10 mouse cellular contexts compared by ENCODE assay signal in the genomic region with DNA sequence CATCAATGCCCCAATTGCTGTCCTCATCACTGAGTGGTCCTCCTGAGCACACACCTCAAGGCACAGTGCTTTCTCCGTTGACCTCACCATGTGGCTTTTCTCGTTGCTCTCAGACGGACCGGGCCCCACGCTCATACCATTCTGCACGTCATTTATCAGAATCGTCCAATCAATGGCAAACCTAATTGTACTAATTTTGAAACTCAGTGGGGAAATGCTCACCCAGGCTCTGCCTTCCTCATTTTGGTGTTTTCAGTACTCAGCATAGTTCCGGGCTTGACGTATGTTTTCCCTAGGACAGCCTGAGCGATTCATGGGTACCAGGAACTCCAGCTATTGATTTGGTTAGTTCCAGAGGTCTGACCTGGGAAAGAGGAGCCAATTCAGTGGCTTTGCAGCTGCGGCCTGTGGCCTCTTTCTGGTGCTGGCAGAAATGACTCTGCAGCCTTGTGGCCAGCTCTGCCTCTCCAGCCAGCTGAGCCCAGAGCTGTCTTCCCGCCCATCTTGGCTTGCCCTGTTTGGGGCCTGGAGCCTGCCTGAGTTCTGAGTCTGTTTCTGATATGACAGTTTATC. TPM values are rescaled to one million over a fixed set of nuclear protein-coding genes. Genes with fewer than 3 reads are reported as not detected.
DNase-seq lines count a peak whose midpoint lies in the region; ATAC-seq lines count a peak whose summit lies in the region.
"Had no signal": no experiment of that assay in that cellular context is flagged by ENCODE, and none has a peak within 500 bp of the region (broad histone marks: within the 10 kb centered on the region; RNA-seq: fewer than 3 reads in every experiment).

No protein-coding gene starts in this region.

- 82% methylated on average over 12 of the region's 12 CpGs for WGBS in heart, embryonic 12.5 days
- WGBS in forebrain, embryonic 13.5 days = 93% methylated on average over 12 of the region's 12 CpGs

- ATAC-seq in heart, embryonic 12.5 days (ENCODE audit: insufficient number of reproducible peaks, low FRiP score) = no peak
- ATAC-seq in forebrain, embryonic 13.5 days = no peak

- H3K9me3 ChIP-seq in heart, embryonic 12.5 days (replicated peaks) = no peaks in the 10 kb centered on the region
- H3K9me3 ChIP-seq in forebrain, embryonic 13.5 days (replicated peaks) = no peaks in the 10 kb centered on the region

- DNase-seq in heart, adult 11 months = peak; percentile 96
- peak; percentile 5 to 35 for DNase-seq in urinary bladder, postnatal 36 days (ENCODE audit: low spot score in 2 of 2)
- DNase-seq in urinary bladder, postnatal 10 days (ENCODE audit: low spot score) = no peak
- DNase-seq in heart, postnatal 4 days = peak; percentile 35
- DNase-seq in natural killer cell, adult 2 months (ENCODE audit: low spot score in 2 of 2) = no peak
- DNase-seq in frontal cortex, postnatal 36 days (ENCODE audit: low spot score in 2 of 2) = no peak
- DNase-seq: kidney, postnatal 36 days had no signal

- no peak overlapping the region for H3K4me3 ChIP-seq in heart, embryonic 12.5 days
- H3K4me3 ChIP-seq in forebrain, embryonic 13.5 days = no peak overlapping the region

- no peaks in the 10 kb centered on the region for H3K36me3 ChIP-seq in heart, embryonic 12.5 days
- H3K36me3 ChIP-seq in forebrain, embryonic 13.5 days (ENCODE audit: poor library complexity, severe bottlenecking) = no peaks in the 10 kb centered on the region

- no peak overlapping the region for H3K27ac ChIP-seq in heart, embryonic 12.5 days (ENCODE audit: poor library complexity, severe bottlenecking)
- no peak overlapping the region for H3K27ac ChIP-seq in forebrain, embryonic 13.5 days

- H3K4me2 ChIP-seq in heart, embryonic 12.5 days = no peak overlapping the region
- H3K4me2 ChIP-seq in forebrain, embryonic 13.5 days = no peak overlapping the region

- 0 out of 2 replicates have a peak, but pooled peaks cover 3% of the 10 kb centered on the region for H3K27me3 ChIP-seq in heart, embryonic 12.5 days (replicated peaks)
- no peaks in the 10 kb centered on the region for H3K27me3 ChIP-seq in forebrain, embryonic 13.5 days

- H3K4me1 ChIP-seq in heart, embryonic 12.5 days (replicated peaks) = peaks cover 21% of the 10 kb centered on the region; the same call in 1 of the 2 replicates
- H3K4me1 ChIP-seq in forebrain, embryonic 13.5 days = peaks cover 7% of the 10 kb centered on the region

- no peak overlapping the region for H3K9ac ChIP-seq in heart, embryonic 12.5 days
- no peak overlapping the region for H3K9ac ChIP-seq in forebrain, embryonic 13.5 days

RNA-seq across cellular contexts. Expression of a gene that starts 30.2 kb away (rescaled TPM):
- 0.09 and 0.18 TPM in 2 replicates for polyA plus RNA-seq in heart, embryonic 12.5 days (2016; fragmentation: Nextera tagmentation; extraction: Ambion mirVana)
- total RNA-seq in heart, postnatal 4 days (2021) = under 1 TPM; 0.10 to 0.16 TPM
- polyA plus RNA-seq in forebrain, embryonic 13.5 days (2015; fragmentation: Nextera tagmentation; extraction: Ambion mirVana) = 17.5 and 17.7 TPM in 2 replicates
- polyA plus RNA-seq: liver, embryonic 16.5 days had no signal

RNA-seq across cellular contexts. Expression of a gene that starts 40.5 kb away (rescaled TPM):
- 8.7 and 9.8 TPM in 2 replicates for polyA plus RNA-seq in heart, embryonic 12.5 days (2016; fragmentation: Nextera tagmentation; extraction: Ambion mirVana)
- total RNA-seq in heart, postnatal 4 days (2021) = 1 to 10 TPM; 3.3 to 5.6 TPM
- 9.7 and 9.8 TPM in 2 replicates for polyA plus RNA-seq in forebrain, embryonic 13.5 days (2015; fragmentation: Nextera tagmentation; extraction: Ambion mirVana)

RNA-seq across cellular contexts. Expression of a gene that starts 52.3 kb away (rescaled TPM):
- 14.3 and 14.8 TPM in 2 replicates for polyA plus RNA-seq in heart, embryonic 12.5 days (2016; fragmentation: Nextera tagmentation; extraction: Ambion mirVana)
- total RNA-seq in heart, postnatal 4 days (2021) = 10 to 100 TPM; 12.2 to 13.2 TPM
- polyA plus RNA-seq in forebrain, embryonic 13.5 days (2015; fragmentation: Nextera tagmentation; extraction: Ambion mirVana) = 39.0 and 42.0 TPM in 2 replicates

RNA-seq across cellular contexts. Expression of a gene that starts 54.8 kb away (rescaled TPM):
- polyA plus RNA-seq in heart, embryonic 12.5 days (2016; fragmentation: Nextera tagmentation; extraction: Ambion mirVana) = 4.4 and 4.5 TPM in 2 replicates
- 1 to 10 TPM; 2.9 to 3.8 TPM for total RNA-seq in heart, postnatal 4 days (2021)
- 26.7 and 28.0 TPM in 2 replicates for polyA plus RNA-seq in forebrain, embryonic 13.5 days (2015; fragmentation: Nextera tagmentation; extraction: Ambion mirVana)

Comparison
In these comparisons a context has a peak if more than half of its experiments do, and no peak if none do; other contexts are left out.
1. DNase-seq: peak in heart, adult 11 months (single experiment), urinary bladder, postnatal 36 days (2 of 2) and heart, postnatal 4 days (single experiment); none in urinary bladder, postnatal 10 days (single experiment), natural killer cell, adult 2 months (0 of 2) and frontal cortex, postnatal 36 days (0 of 2).
2. RNA of a gene that starts 30.2 kb away (polyA plus RNA-seq): 17.5 to 17.7 TPM in forebrain, embryonic 13.5 days; 0.09 to 0.18 TPM in heart, embryonic 12.5 days; every median in the first group is over 10 times any median in the second.